Mouse (Mus musculus): ENCODE data around the gene Spn. TPM values are rescaled to one million over a fixed set of nuclear protein-coding genes. Genes with fewer than 3 reads are reported as not detected.
"Not testable (repeated sequence)": the region's sequence is repeated elsewhere in the genome, so short reads cannot be mapped to it uniquely, and the experiment has no call there.

Gene Spn
- polyA plus RNA-seq, 1 experiment from 2014 or later: 0.39 TPM

GRCm38 (mm10) chr7:127090154-127091113, 47.2 kb downstream of the Spn start:
- DNase-seq (ENCODE audit: low spot score) (no peak), ATAC-seq (replicated peaks; ENCODE audit: low FRiP score, low TSS enrichment, low read depth) (no peak)
- Histone ChIP-seq H3K9ac (ENCODE audit: low read length) (no peak overlapping the region), H3K4me1 (replicated peaks; ENCODE audit: control insufficient read depth, insufficient read depth, low read length) (peaks cover 14% of the 10 kb centered on the region), H3K27ac (ENCODE audit: low read depth) (no peak overlapping the region), H3K4me3 (ENCODE audit: low read depth, low read length) (no peak overlapping the region), H3K36me3 (ENCODE audit: control insufficient read depth, insufficient read depth, low read length) (no peaks in the 10 kb centered on the region), H3K4me2 (ENCODE audit: low read length) (no peak overlapping the region), H3K27me3 (replicated peaks; ENCODE audit: control insufficient read depth, insufficient read depth, low read length) (no peaks in the 10 kb centered on the region), H3K9me3 (ENCODE audit: control insufficient read depth, low read length) (no peaks in the 10 kb centered on the region)
- 88% methylated on average over 20 of the region's 20 CpGs for WGBS

GRCm38 (mm10) chr7:127088901-127089845, 48.5 kb downstream of the Spn start:
- no peak for ATAC-seq (replicated peaks; ENCODE audit: low FRiP score, low TSS enrichment, low read depth)
- peak overlapping the region; percentile 38 for H3K4me2 ChIP-seq (ENCODE audit: low read length)
- no peak overlapping the region for H3K27ac ChIP-seq (ENCODE audit: low read depth)
- no peak for DNase-seq (ENCODE audit: low spot score)
- 24% methylated on average over 27 of the region's 27 CpGs for WGBS
- H3K36me3 ChIP-seq (ENCODE audit: control insufficient read depth, insufficient read depth, low read length): no peaks in the 10 kb centered on the region
- H3K4me1 ChIP-seq (replicated peaks; ENCODE audit: control insufficient read depth, insufficient read depth, low read length): peaks cover 14% of the 10 kb centered on the region
- H3K27me3 ChIP-seq (replicated peaks; ENCODE audit: control insufficient read depth, insufficient read depth, low read length): no peaks in the 10 kb centered on the region
- peak overlapping the region; percentile 20; the same call in 1 of the 2 replicates for H3K9ac ChIP-seq (ENCODE audit: low read length)
- no peak overlapping the region for H3K4me3 ChIP-seq (ENCODE audit: low read depth, low read length)
- H3K9me3 ChIP-seq (ENCODE audit: control insufficient read depth, low read length): no peaks in the 10 kb centered on the region

- H3K4me3 ChIP-seq (ENCODE audit: low read depth, low read length): no peak overlapping the region
- WGBS: 89% methylated on average over 3 of the region's 3 CpGs
- H3K9me3 ChIP-seq (ENCODE audit: control insufficient read depth, low read length): no peaks in the 10 kb centered on the region
- peaks cover 14% of the 10 kb centered on the region for H3K4me1 ChIP-seq (replicated peaks; ENCODE audit: control insufficient read depth, insufficient read depth, low read length)
- H3K4me2 ChIP-seq (ENCODE audit: low read length): no peak overlapping the region
- no peak for DNase-seq (ENCODE audit: low spot score)
- no peaks in the 10 kb centered on the region for H3K27me3 ChIP-seq (replicated peaks; ENCODE audit: control insufficient read depth, insufficient read depth, low read length)
- H3K36me3 ChIP-seq (ENCODE audit: control insufficient read depth, insufficient read depth, low read length): no peaks in the 10 kb centered on the region
- H3K9ac ChIP-seq (ENCODE audit: low read length): no peak overlapping the region
- no peak for ATAC-seq (replicated peaks; ENCODE audit: low FRiP score, low TSS enrichment, low read depth)
- H3K27ac ChIP-seq (ENCODE audit: low read depth): no peak overlapping the region
Observed at GRCm38 (mm10) chr7:127088083-127088482, 49.5 kb downstream of the Spn start.

- WGBS: 75% methylated on average over 6 of the region's 6 CpGs
- ATAC-seq (replicated peaks; ENCODE audit: low FRiP score, low TSS enrichment, low read depth); DNase-seq (ENCODE audit: low spot score); H3K4me2 ChIP-seq (ENCODE audit: low read length); H3K36me3 ChIP-seq (ENCODE audit: control insufficient read depth, insufficient read depth, low read length); H3K27me3 ChIP-seq (replicated peaks; ENCODE audit: control insufficient read depth, insufficient read depth, low read length); H3K9ac ChIP-seq (ENCODE audit: low read length); H3K4me3 ChIP-seq (ENCODE audit: low read depth, low read length); H3K9me3 ChIP-seq (ENCODE audit: control insufficient read depth, low read length); H3K27ac ChIP-seq (ENCODE audit: low read depth): not testable (repeated sequence)
- peaks cover 14% of the 10 kb centered on the region for H3K4me1 ChIP-seq (replicated peaks; ENCODE audit: control insufficient read depth, insufficient read depth, low read length)
Observed at GRCm38 (mm10) chr7:127087278-127088010, 50.2 kb downstream of the Spn start, which contains the start of gene Zg16. Gene Zg16, minus strand, starts transcription at chr7:127087328.

- ATAC-seq (replicated peaks; ENCODE audit: low FRiP score, low TSS enrichment, low read depth); H3K36me3 ChIP-seq (ENCODE audit: control insufficient read depth, insufficient read depth, low read length); H3K9ac ChIP-seq (ENCODE audit: low read length); H3K4me3 ChIP-seq (ENCODE audit: low read depth, low read length); DNase-seq (ENCODE audit: low spot score); H3K4me2 ChIP-seq (ENCODE audit: low read length); H3K4me1 ChIP-seq (replicated peaks; ENCODE audit: control insufficient read depth, insufficient read depth, low read length); H3K27me3 ChIP-seq (replicated peaks; ENCODE audit: control insufficient read depth, insufficient read depth, low read length); H3K27ac ChIP-seq (ENCODE audit: low read depth); H3K9me3 ChIP-seq (ENCODE audit: control insufficient read depth, low read length): not testable (repeated sequence)
- 43% methylated on average over 6 of the region's 6 CpGs for WGBS
Observed at GRCm38 (mm10) chr7:127085751-127086150, 51.9 kb downstream of the Spn start.

GRCm38 (mm10) chr7:127084794-127085193, 52.8 kb downstream of the Spn start:
- Histone ChIP-seq H3K9me3 (ENCODE audit: control insufficient read depth, low read length) (no peaks in the 10 kb centered on the region), H3K27me3 (replicated peaks; ENCODE audit: control insufficient read depth, insufficient read depth, low read length) (no peaks in the 10 kb centered on the region), H3K36me3 (ENCODE audit: control insufficient read depth, insufficient read depth, low read length) (no peaks in the 10 kb centered on the region), H3K4me1 (replicated peaks; ENCODE audit: control insufficient read depth, insufficient read depth, low read length) (peaks cover 6% of the 10 kb centered on the region; the same call in 1 of the 2 replicates), H3K27ac (ENCODE audit: low read depth) (no peak overlapping the region), H3K4me3 (ENCODE audit: low read depth, low read length) (no peak overlapping the region), H3K4me2 (ENCODE audit: low read length) (no peak overlapping the region), H3K9ac (ENCODE audit: low read length) (no peak overlapping the region)
- WGBS: 86% methylated on average over 2 of the region's 2 CpGs
- ATAC-seq (replicated peaks; ENCODE audit: low FRiP score, low TSS enrichment, low read depth) (no peak), DNase-seq (ENCODE audit: low spot score) (no peak)

GRCm38 (mm10) chr7:127083689-127084088, 53.9 kb downstream of the Spn start:
- Histone ChIP-seq H3K27me3 (replicated peaks; ENCODE audit: control insufficient read depth, insufficient read depth, low read length) (no peaks in the 10 kb centered on the region), H3K27ac (ENCODE audit: low read depth) (no peak overlapping the region), H3K9ac (ENCODE audit: low read length) (no peak overlapping the region), H3K4me1 (replicated peaks; ENCODE audit: control insufficient read depth, insufficient read depth, low read length) (no peaks in the 10 kb centered on the region), H3K9me3 (ENCODE audit: control insufficient read depth, low read length) (no peaks in the 10 kb centered on the region), H3K36me3 (ENCODE audit: control insufficient read depth, insufficient read depth, low read length) (no peaks in the 10 kb centered on the region), H3K4me3 (ENCODE audit: low read depth, low read length) (no peak overlapping the region), H3K4me2 (ENCODE audit: low read length) (no peak overlapping the region)
- no peak for ATAC-seq (replicated peaks; ENCODE audit: low FRiP score, low TSS enrichment, low read depth)
- WGBS: 69% methylated on average over 4 of the region's 4 CpGs
- no peak for DNase-seq (ENCODE audit: low spot score)

GRCm38 (mm10) chr7:127082995-127083394, 54.6 kb downstream of the Spn start:
- Histone ChIP-seq H3K4me1 (replicated peaks; ENCODE audit: control insufficient read depth, insufficient read depth, low read length) (no peaks in the 10 kb centered on the region), H3K27ac (ENCODE audit: low read depth) (no peak overlapping the region), H3K36me3 (ENCODE audit: control insufficient read depth, insufficient read depth, low read length) (no peaks in the 10 kb centered on the region), H3K27me3 (replicated peaks; ENCODE audit: control insufficient read depth, insufficient read depth, low read length) (no peaks in the 10 kb centered on the region), H3K9ac (ENCODE audit: low read length) (no peak overlapping the region), H3K4me2 (ENCODE audit: low read length) (no peak overlapping the region), H3K4me3 (ENCODE audit: low read depth, low read length) (no peak overlapping the region), H3K9me3 (ENCODE audit: control insufficient read depth, low read length) (no peaks in the 10 kb centered on the region)
- WGBS: 53% methylated on average over 2 of the region's 2 CpGs
- DNase-seq (ENCODE audit: low spot score) (no peak), ATAC-seq (replicated peaks; ENCODE audit: low FRiP score, low TSS enrichment, low read depth) (no peak)

Measured in intestine, embryonic 14.5 days (tissue).